Mouse (Mus musculus): Measurements from ENCODE around the gene Pawr.

DNA sequence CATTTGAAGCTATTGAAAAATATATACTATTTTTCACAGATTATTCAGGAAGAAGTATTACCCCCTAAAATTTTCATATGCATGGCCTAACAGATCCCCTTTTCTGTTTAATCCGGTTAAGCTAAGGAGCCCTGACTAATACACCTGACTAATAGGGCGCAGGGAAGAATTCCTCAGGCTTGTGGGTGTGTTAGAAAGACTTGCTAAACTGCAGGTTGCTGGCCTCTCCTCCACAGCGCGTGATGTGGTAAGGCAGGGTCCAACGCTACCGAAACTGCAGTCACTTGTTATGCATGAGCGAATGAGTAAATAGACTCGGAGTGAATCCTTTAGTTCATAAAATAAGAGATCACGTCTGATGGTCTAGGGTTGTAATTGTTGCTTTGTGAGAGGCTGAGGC is 120.5 kb downstream of the Pawr start:
- TF ChIP-seq POLR2A (IDR thresholded peaks at IDR 0.05; ENCODE audit: insufficient read depth, low read depth, low read length) (no peak), CTCF (IDR thresholded peaks at IDR 0.05; ENCODE audit: insufficient read depth, low read depth, low read length) (no peak)
